Mouse (Mus musculus) limb, embryonic 14.5 days (tissue): Measurements from ENCODE around the gene Fer. TPM values are rescaled to one million over a fixed set of nuclear protein-coding genes. Genes with fewer than 3 reads are reported as not detected.

Experiments
- ATAC-seq: fragments of 200-750 bp; cut with Nextera tagmentation; 2 replicates; pipeline ENCODE4 v1.8.0; 2017; ENCODE audit warnings: low read depth, moderate number of reproducible peaks, moderate TSS enrichment; ENCODE audit not compliant: low FRiP score
- DNase-seq: peaks from one replicate; pipeline ENCODE4 v3.0.0-alpha.2; 2015; ENCODE audit warnings: low spot score
- H3K27ac ChIP-seq: fragments of 300-500 bp; sonication (generic); replicated peaks from 2 replicates; pipeline ENCODE4 v1.5.1; 2014; ENCODE audit warnings: low read depth, mild to moderate bottlenecking, low read length, moderate library complexity, mixed read lengths
- H3K27me3 ChIP-seq: fragments of 300-500 bp; sonication (generic); 2 replicates; pipeline ENCODE4 v1.6.1; 2014; ENCODE audit warnings: low read length, mixed read lengths; ENCODE audit not compliant: control insufficient read depth, insufficient read depth
- H3K36me3 ChIP-seq: fragments of 300-500 bp; sonication (generic); 2 replicates; pipeline ENCODE4 v1.6.1; 2014; ENCODE audit warnings: mild to moderate bottlenecking, low read length, moderate library complexity, mixed read lengths; ENCODE audit not compliant: control insufficient read depth, insufficient read depth
- H3K4me1 ChIP-seq: fragments of 300-500 bp; sonication (generic); 2 replicates; pipeline ENCODE4 v1.6.1; 2014; ENCODE audit warnings: antibody characterized with exemption, low read length, mixed read lengths; ENCODE audit not compliant: control insufficient read depth, insufficient read depth
- H3K4me2 ChIP-seq: fragments of 300-500 bp; sonication (generic); replicated peaks from 2 replicates; pipeline ENCODE4 v1.6.1; 2014; ENCODE audit warnings: low read depth, mild to moderate bottlenecking, low read length, moderate library complexity; ENCODE audit not compliant: severe bottlenecking
- H3K4me3 ChIP-seq: fragments of 300-500 bp; sonication (generic); replicated peaks from 2 replicates; pipeline ENCODE4 v1.5.1; 2014; ENCODE audit warnings: low read length
- H3K9ac ChIP-seq: fragments of 300-500 bp; sonication (generic); 2 replicates; pipeline ENCODE4 v1.6.1; 2014; ENCODE audit warnings: mild to moderate bottlenecking, low read depth, low read length, moderate library complexity; ENCODE audit not compliant: severe bottlenecking
- H3K9me3 ChIP-seq: fragments of 300-500 bp; sonication (generic); 2 replicates; pipeline ENCODE4 v1.6.1; 2016; ENCODE audit warnings: low read length; ENCODE audit not compliant: control insufficient read depth
- POLR2A ChIP-seq: fragments of 200-500 bp; IDR thresholded peaks from 2 replicates; pipeline ENCODE4 v1.8.0; 2012; ENCODE audit warnings: inconsistent platforms, mild to moderate bottlenecking, moderate library complexity, borderline replicate concordance; ENCODE audit not compliant: insufficient read depth, insufficient read length; ENCODE audit errors: extremely low read depth
- WGBS: fragments of 180-500 bp; shearing (Covaris S2); extraction: QIAGEN DNeasy Blood & Tissue Kit; methylation state at CpG from one replicate; pipeline ENCODE4 v1.1.7; 2014; 5-methylcytosine and 5-hydroxymethylcytosine counted together
- polyA plus RNA-seq, 2 experiments: library from polyadenylated mRNA; depleted of rRNA in 1 of 2; stranded (reverse) in 1 of 2; unstranded in 1 of 2; fragments of >200 nt; fragmentation: Nextera tagmentation in 1 of 2; extraction: Ambion mirVana in 1 of 2; gene quantifications; 2 replicates each; pipeline versions ENCODE4 v1.2.1 to v1.2.3; 2012 to 2014

Fer gene
- polyA plus RNA-seq, 2 experiments = 11.1 to 34.7 TPM

DNA sequence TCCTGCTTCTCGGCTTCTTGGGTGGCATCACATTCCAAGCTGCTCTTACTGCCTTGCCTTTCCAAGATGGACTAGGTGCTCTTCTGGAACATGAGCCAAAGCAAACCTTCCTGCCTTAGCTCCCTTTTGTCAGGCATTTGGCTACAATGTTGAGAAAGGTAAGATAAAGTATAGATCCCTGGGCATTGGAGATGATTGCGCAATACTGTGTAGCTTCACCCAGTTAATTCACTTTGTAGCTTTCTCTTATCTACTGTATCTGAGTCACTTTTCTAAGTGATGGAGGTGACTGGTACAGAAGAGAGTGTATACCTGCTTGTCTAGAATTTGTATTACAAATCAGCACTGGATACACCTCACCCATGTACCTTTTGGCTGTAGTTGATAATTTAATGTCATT, 24.1 kb downstream of the Fer start:
- no peak for DNase-seq
- 97% methylated on average over 2 of the region's 2 CpGs for WGBS

DNA sequence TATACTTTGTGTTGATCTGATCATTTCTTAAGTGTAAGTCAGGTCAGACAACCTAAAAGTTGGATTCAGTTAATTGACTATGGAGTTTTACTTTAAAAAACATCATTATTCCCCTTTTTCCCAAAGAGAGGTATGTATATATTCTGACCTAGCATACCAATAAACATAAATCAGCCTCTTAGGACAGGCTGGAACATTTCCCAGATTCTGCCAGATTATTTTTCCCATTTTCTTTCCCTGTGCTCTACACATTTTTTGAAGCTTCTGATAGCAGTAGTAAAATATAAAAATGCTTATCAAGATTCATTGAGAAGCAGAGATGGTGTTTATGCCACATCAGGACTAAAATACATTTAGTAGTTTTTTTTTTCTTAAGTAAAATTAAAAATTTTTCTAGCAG, 27.7 kb downstream of the Fer start:
- Histone ChIP-seq H3K27me3 (no peaks in the 10 kb centered on the region), H3K4me1 (no peaks in the 10 kb centered on the region), H3K4me3 (no peak overlapping the region), H3K9ac (no peak overlapping the region), H3K27ac (no peak overlapping the region), H3K36me3 (no peaks in the 10 kb centered on the region), H3K4me2 (no peak overlapping the region), H3K9me3 (no peaks in the 10 kb centered on the region)
- no peak for TF ChIP-seq POLR2A
- no peak for ATAC-seq
- DNase-seq = peak; percentile 19

More for the DNA sequence above, 24.1 kb downstream of the Fer start:
- Histone ChIP-seq H3K9me3 (no peaks in the 10 kb centered on the region), H3K4me3 (no peak overlapping the region), H3K4me2 (no peak overlapping the region), H3K36me3 (no peaks in the 10 kb centered on the region), H3K27me3 (no peaks in the 10 kb centered on the region), H3K9ac (no peak overlapping the region), H3K27ac (no peak overlapping the region), H3K4me1 (no peaks in the 10 kb centered on the region)
- TF ChIP-seq POLR2A = no peak
- no peak for ATAC-seq

- no peaks in the 10 kb centered on the region for H3K27me3 ChIP-seq
- H3K9ac ChIP-seq = no peak overlapping the region
- ATAC-seq = no peak
- DNase-seq = no peak
- no peaks in the 10 kb centered on the region for H3K4me1 ChIP-seq
- H3K27ac ChIP-seq = no peak overlapping the region
- TF ChIP-seq POLR2A = no peak
- no peak overlapping the region for H3K4me2 ChIP-seq
- H3K4me3 ChIP-seq = no peak overlapping the region
- no peaks in the 10 kb centered on the region for H3K9me3 ChIP-seq
- WGBS = 80% methylated on average over 3 of the region's 3 CpGs
- H3K36me3 ChIP-seq = 0 out of 2 replicates have a peak, but pooled peaks cover 4% of the 10 kb centered on the region
Observed at GRCm38 (mm10) chr17:63895829-63896228, 33.0 kb downstream of the Fer start.

DNA sequence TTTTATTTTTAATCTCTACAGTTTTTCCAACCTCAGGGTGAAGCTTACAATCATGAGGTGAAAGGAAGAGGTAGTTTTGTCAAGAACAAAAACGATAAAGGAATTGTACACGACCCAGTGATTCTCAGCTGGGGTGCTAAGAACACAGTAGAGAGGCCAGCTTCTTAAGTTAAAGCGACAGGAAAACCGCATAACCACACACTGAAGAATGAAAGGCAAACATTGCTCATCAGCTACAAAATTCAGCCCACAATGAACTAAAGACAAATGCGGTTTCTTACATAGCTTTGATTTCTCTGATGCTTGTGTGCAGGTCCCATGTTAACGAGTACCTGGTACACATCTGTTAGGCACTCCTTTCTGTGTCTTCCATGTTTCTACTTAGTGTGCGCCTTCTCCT, 34.2 kb downstream of the Fer start:
- 89% methylated on average over 7 of the region's 7 CpGs for WGBS
- Histone ChIP-seq H3K36me3 (0 out of 2 replicates have a peak, but pooled peaks cover 4% of the 10 kb centered on the region), H3K27ac (no peak overlapping the region), H3K4me3 (no peak overlapping the region), H3K4me1 (no peaks in the 10 kb centered on the region), H3K4me2 (no peak overlapping the region), H3K27me3 (no peaks in the 10 kb centered on the region), H3K9me3 (no peaks in the 10 kb centered on the region), H3K9ac (no peak overlapping the region)
- DNase-seq (no peak), ATAC-seq (no peak)
- TF ChIP-seq POLR2A = no peak

DNA sequence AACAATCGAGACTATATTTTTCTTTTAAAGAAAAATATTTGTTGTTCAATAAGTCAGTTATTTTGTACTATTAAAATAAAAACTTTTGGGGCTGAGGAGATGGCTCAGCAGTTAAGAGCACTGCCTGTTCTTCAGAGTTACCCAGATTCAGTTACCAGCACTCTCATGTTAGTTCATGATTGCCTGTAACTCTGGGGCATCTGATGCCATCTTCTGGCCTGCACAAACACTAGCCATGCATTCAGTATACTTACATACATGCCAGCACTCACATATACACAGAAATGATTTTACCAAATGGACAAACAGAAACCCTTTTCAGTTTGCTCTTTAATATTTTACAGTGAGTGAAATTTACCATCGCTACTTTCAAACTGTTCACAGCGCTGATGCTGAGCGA, 46.4 kb downstream of the Fer start:
- Histone ChIP-seq H3K4me3 (no peak overlapping the region), H3K4me1 (no peaks in the 10 kb centered on the region), H3K9ac (no peak overlapping the region), H3K36me3 (peaks cover 7% of the 10 kb centered on the region; the same call in 1 of the 2 replicates), H3K9me3 (peaks cover 9% of the 10 kb centered on the region; the same call in 1 of the 2 replicates), H3K27ac (no peak overlapping the region), H3K27me3 (no peaks in the 10 kb centered on the region), H3K4me2 (no peak overlapping the region)
- DNase-seq (no peak), ATAC-seq (no peak)
- no peak for TF ChIP-seq POLR2A
- 89% methylated on average over 4 of the region's 4 CpGs for WGBS
